Mouse (Mus musculus) liver, postnatal 0 days (tissue): ENCODE results near the gene E130114P18Rik. TPM values are rescaled to one million over a fixed set of nuclear protein-coding genes. Genes with fewer than 3 reads are reported as not detected.

ENCODE experiments used
- ATAC-seq: fragments of 200-750 bp; cut with Nextera tagmentation; 2 replicates; pipeline ENCODE4 v1.8.0; 2017; ENCODE audit warnings: mild to moderate bottlenecking, moderate library complexity
- DNase-seq: peaks from one replicate; pipeline ENCODE4 v3.0.0-alpha.2; 2016
- H3K27ac ChIP-seq: fragments of 300-500 bp; sonication (generic); 2 replicates; pipeline ENCODE4 v1.5.1; 2014; ENCODE audit warnings: antibody characterized with exemption, moderate library complexity, mild to moderate bottlenecking, low read depth
- H3K27me3 ChIP-seq: fragments of 300-500 bp; sonication (generic); 2 replicates; pipeline ENCODE4 v1.6.1; 2014; ENCODE audit warnings: low read length, control low read depth, mixed read lengths; ENCODE audit not compliant: insufficient read depth
- H3K36me3 ChIP-seq: fragments of 300-500 bp; sonication (generic); replicated peaks from 2 replicates; pipeline ENCODE4 v1.6.1; 2014; ENCODE audit warnings: mild to moderate bottlenecking, control low read depth, low read length, moderate library complexity, mixed read lengths; ENCODE audit not compliant: insufficient read depth
- H3K4me1 ChIP-seq: fragments of 300-500 bp; sonication (generic); 2 replicates; pipeline ENCODE4 v1.6.1; 2014; ENCODE audit warnings: antibody characterized with exemption, mild to moderate bottlenecking, control low read depth; ENCODE audit not compliant: insufficient read depth
- H3K4me2 ChIP-seq: fragments of 300-500 bp; sonication (generic); 2 replicates; pipeline ENCODE4 v1.6.1; 2014; ENCODE audit warnings: low read depth, mild to moderate bottlenecking, low read length, moderate library complexity, mixed read lengths
- H3K4me3 ChIP-seq: fragments of 300-500 bp; sonication (generic); 2 replicates; pipeline ENCODE4 v1.5.1; 2014; ENCODE audit warnings: low read depth, low read length
- H3K9ac ChIP-seq: fragments of 300-500 bp; sonication (generic); replicated peaks from 2 replicates; pipeline ENCODE4 v1.6.1; 2014; ENCODE audit warnings: mild to moderate bottlenecking, moderate library complexity
- H3K9me3 ChIP-seq: fragments of 300-500 bp; sonication (generic); 2 replicates; pipeline ENCODE4 v1.6.1; 2016; ENCODE audit warnings: mild to moderate bottlenecking, control low read depth, low read length, mixed read lengths
- CTCF ChIP-seq: sonication (generic); IDR thresholded peaks from 2 replicates; pipeline ENCODE4 v1.5.1; 2016; ENCODE audit warnings: antibody characterized with exemption, low read depth
- EP300 ChIP-seq: IDR thresholded peaks from 2 replicates; pipeline ENCODE4 v1.6.1; 2016; ENCODE audit warnings: antibody characterized with exemption, low read depth, mild to moderate bottlenecking
- WGBS: fragments of 180-500 bp; shearing (Covaris S2); extraction: QIAGEN DNeasy Blood & Tissue Kit; methylation state at CpG from one replicate; pipeline ENCODE4 v1.1.7; 2014; ENCODE audit not compliant: insufficient replicate concordance; 5-methylcytosine and 5-hydroxymethylcytosine counted together
- polyA plus RNA-seq: library from polyadenylated mRNA; unstranded; fragments of >200 nt; fragmentation: Nextera tagmentation; extraction: Ambion mirVana; gene quantifications from 2 replicates; pipeline ENCODE4 v1.2.1, GENCODE M21; 2015

E130114P18Rik gene
- polyA plus RNA-seq, 1 experiment from 2014 or later, result not detected

- 63% methylated on average over 5 of the region's 5 CpGs for WGBS
- Histone ChIP-seq H3K9me3 (no peaks in the 10 kb centered on the region), H3K27ac (no peak overlapping the region), H3K36me3 (no peaks in the 10 kb centered on the region), H3K9ac (no peak overlapping the region), H3K4me1 (no peaks in the 10 kb centered on the region), H3K4me2 (no peak overlapping the region), H3K27me3 (peaks cover 2% of the 10 kb centered on the region; the same call in 1 of the 2 replicates), H3K4me3 (no peak overlapping the region)
- no peak for TF ChIP-seq EP300
- TF ChIP-seq CTCF, result no peak
- no peak for DNase-seq
- ATAC-seq, result no peak
Observed at GRCm38 (mm10) chr4:97672501-97672900, 105.4 kb downstream of the E130114P18Rik start.

GRCm38 (mm10) chr4:97671911-97672310, 106.0 kb downstream of the E130114P18Rik start:
- Histone ChIP-seq H3K9me3 (no peaks in the 10 kb centered on the region), H3K4me2 (no peak overlapping the region), H3K27ac (no peak overlapping the region), H3K27me3 (peaks cover 2% of the 10 kb centered on the region; the same call in 1 of the 2 replicates), H3K4me3 (no peak overlapping the region), H3K9ac (no peak overlapping the region), H3K4me1 (no peaks in the 10 kb centered on the region), H3K36me3 (no peaks in the 10 kb centered on the region)
- 73% methylated on average over 4 of the region's 4 CpGs for WGBS
- DNase-seq (no peak), ATAC-seq (no peak)
- TF ChIP-seq CTCF, result no peak
- TF ChIP-seq EP300, result no peak

- no peaks in the 10 kb centered on the region for H3K36me3 ChIP-seq
- no peak overlapping the region for H3K4me2 ChIP-seq
- H3K27ac ChIP-seq, result no peak overlapping the region
- DNase-seq (no peak), ATAC-seq (no peak)
- H3K9ac ChIP-seq, result no peak overlapping the region
- TF ChIP-seq EP300, result no peak
- H3K4me3 ChIP-seq, result no peak overlapping the region
- no peaks in the 10 kb centered on the region for H3K9me3 ChIP-seq
- no peaks in the 10 kb centered on the region for H3K4me1 ChIP-seq
- no peaks in the 10 kb centered on the region for H3K27me3 ChIP-seq
Observed at GRCm38 (mm10) chr4:97670418-97670817, 107.5 kb downstream of the E130114P18Rik start.

- H3K4me2 ChIP-seq, result no peak overlapping the region
- no peaks in the 10 kb centered on the region for H3K9me3 ChIP-seq
- H3K4me1 ChIP-seq, result no peaks in the 10 kb centered on the region
- H3K27ac ChIP-seq, result no peak overlapping the region
- TF ChIP-seq EP300 (no peak), CTCF (no peak)
- ATAC-seq (no peak), DNase-seq (no peak)
- H3K36me3 ChIP-seq, result no peaks in the 10 kb centered on the region
- no peak overlapping the region for H3K4me3 ChIP-seq
- 65% methylated on average over 3 of the region's 3 CpGs for WGBS
- no peaks in the 10 kb centered on the region for H3K27me3 ChIP-seq
- no peak overlapping the region for H3K9ac ChIP-seq
Observed at GRCm38 (mm10) chr4:97669808-97670207, 108.1 kb downstream of the E130114P18Rik start.

- Histone ChIP-seq H3K9me3 (no peaks in the 10 kb centered on the region), H3K4me2 (no peak overlapping the region), H3K9ac (no peak overlapping the region), H3K36me3 (no peaks in the 10 kb centered on the region), H3K4me1 (no peaks in the 10 kb centered on the region), H3K27ac (no peak overlapping the region), H3K27me3 (no peaks in the 10 kb centered on the region), H3K4me3 (no peak overlapping the region)
- DNase-seq (no peak), ATAC-seq (no peak)
- TF ChIP-seq CTCF, result no peak
- no peak for TF ChIP-seq EP300
- WGBS, result 68% methylated on average over 7 of the region's 7 CpGs
Observed at GRCm38 (mm10) chr4:97665428-97665755, 112.5 kb downstream of the E130114P18Rik start.

- no peak for ATAC-seq
Observed at GRCm38 (mm10) chr4:97664738-97665427, 113.0 kb downstream of the E130114P18Rik start.

More at GRCm38 (mm10) chr4:97664738-97665427, 113.0 kb downstream of the E130114P18Rik start:
- Histone ChIP-seq H3K36me3 (no peaks in the 10 kb centered on the region), H3K4me1 (no peaks in the 10 kb centered on the region), H3K4me3 (no peak overlapping the region), H3K4me2 (no peak overlapping the region), H3K27ac (no peak overlapping the region), H3K27me3 (no peaks in the 10 kb centered on the region), H3K9me3 (no peaks in the 10 kb centered on the region), H3K9ac (no peak overlapping the region)
- no peak for DNase-seq
- 76% methylated on average over 7 of the region's 7 CpGs for WGBS
- no peak for TF ChIP-seq CTCF
- no peak for TF ChIP-seq EP300
